Mouse (Mus musculus): ENCODE data around the gene Zfyve1. TPM values are rescaled to one million over a fixed set of nuclear protein-coding genes. Genes with fewer than 3 reads are reported as not detected.

The Zfyve1 gene
- total RNA-seq, 2 experiments from 2014 or later = 34.0 to 37.1 TPM

DNA sequence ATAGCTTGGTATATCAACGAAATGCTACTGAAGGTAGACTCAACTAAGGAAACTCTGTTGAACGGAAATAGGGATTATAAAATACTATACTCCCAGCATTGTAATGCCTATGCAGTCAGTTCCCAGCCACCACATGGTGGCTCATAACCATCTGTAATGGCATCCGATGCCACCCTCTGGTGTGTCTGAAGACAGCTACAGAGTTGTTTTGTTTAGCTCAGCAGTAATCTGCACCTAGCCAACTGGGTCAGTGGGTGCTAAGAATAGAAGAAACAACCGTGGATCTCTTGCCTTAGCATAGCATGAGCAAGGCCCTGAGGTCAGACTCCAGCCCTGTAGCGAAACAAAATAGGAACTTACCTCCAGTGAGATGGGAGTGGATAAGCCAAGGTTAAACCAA lies 72.7 kb downstream of the Zfyve1 start:
- no peak for DNase-seq (ENCODE audit: low spot score in 2 of 2)

DNA sequence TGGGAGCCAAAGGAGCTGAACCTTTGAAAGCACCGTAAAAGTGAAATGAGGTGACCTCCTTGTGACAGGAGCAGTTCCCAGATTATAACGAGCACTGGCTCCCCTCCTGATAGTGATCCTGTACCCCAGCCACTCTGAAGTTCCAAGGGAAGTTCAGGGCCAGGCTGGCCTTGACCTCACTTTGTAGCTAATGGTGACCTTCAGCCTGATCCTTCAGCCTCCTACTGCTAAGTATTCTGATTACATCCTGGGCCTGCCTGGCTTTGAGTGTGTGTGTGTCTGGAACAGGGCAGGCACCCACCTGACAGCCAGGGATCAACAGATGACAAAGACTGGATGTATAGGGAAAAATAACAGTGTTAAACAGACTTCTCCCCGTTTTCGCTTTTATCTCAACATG lies 73.1 kb downstream of the Zfyve1 start:
- no peak for DNase-seq (ENCODE audit: low spot score in 2 of 2)

DNA sequence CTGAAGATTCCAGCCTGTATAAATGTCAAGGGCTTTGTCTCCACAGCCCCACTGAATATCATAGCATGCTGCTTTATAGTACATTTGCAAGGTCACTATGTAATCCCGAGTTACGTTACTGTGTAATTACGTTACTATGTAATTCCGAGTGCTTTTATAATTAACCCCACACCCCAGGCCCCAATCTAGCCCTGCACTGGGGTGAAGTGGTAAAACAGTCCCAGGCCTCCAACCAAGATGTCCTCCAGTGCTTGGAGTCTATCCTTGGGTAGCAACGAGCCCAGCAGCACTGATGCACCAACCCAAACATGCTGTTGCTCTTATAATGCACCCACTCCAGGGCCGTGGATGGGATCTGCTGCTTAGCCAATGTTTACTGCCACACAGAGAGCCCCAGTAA lies 74.0 kb downstream of the Zfyve1 start:
- no peak for DNase-seq (ENCODE audit: low spot score in 2 of 2)

DNA sequence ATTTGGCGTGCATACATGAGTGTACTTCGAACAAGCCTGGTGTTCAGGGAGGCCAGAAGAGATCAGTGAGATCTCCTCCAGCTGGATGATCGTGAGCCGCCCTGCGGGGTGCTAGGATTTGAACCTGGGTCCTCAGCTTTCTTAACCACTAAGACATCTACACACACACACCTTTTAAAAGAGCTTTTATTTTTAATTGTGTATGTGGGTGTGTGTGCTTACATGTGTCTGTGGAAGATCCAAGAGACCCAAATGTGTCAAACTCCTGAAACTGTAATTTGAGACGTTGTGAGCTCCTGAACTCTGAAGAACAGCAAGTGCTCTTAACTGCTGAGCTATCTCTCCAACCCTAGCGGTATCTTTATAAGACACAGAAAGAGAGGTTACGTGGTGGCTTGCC lies 75.9 kb downstream of the Zfyve1 start:
- no peak for DNase-seq (ENCODE audit: low spot score in 2 of 2)

DNA sequence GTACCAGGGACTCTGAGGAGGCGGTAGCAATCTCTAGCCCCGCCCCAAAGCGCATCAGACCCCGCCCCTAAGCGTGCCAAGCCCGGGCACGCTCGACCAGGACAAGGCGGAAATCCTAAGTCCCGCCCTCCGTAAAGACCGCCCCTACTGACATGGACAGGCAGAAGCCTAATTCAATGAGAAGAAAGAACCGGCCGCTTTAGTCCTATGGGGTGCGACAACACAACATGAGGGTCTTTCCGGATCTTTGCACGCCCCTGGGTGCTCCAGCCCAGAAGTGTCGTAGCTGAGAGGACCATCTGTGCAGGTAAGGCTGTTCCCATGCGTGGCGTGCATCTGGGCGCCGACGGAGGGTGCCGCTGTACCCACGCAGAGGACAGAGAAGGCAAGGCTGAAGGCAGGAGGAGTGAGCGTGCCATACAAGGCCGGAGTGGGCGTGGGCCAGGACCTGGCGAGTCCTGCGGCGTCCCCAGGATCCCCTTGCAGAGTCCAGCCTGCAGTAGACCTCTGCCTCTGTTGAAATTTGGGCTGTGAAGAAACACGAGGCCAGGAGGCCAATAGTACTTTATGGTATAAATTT lies 76.6 kb downstream of the Zfyve1 start, which contains the start of gene Dcaf4:
Gene Dcaf4, plus strand, starts transcription at position 156 of the 580 bp plus-strand sequence.
- DNase-seq (ENCODE audit: low spot score in 2 of 2) = peak; percentile 94 to 95

DNA sequence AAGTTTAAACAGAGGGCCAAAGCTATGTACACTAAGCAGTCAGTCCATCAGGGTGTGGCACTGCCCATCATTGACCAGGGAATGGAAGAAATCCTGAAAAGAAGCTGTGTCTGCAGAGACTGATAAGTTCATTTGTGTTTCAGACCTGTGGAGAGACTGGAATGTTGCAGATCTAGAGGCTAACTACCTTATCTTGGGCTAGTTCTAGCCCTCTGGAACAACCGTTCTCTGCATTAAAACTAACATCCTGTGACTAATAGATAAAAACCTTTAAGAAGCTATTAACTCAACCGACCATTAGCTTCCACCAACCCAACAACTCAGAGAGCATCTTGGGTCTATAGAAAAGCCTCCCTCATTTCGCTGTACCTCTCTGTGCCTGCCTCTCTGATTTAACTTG lies 79.4 kb downstream of the Zfyve1 start:
- DNase-seq (ENCODE audit: low spot score in 2 of 2) = no peak

DNA sequence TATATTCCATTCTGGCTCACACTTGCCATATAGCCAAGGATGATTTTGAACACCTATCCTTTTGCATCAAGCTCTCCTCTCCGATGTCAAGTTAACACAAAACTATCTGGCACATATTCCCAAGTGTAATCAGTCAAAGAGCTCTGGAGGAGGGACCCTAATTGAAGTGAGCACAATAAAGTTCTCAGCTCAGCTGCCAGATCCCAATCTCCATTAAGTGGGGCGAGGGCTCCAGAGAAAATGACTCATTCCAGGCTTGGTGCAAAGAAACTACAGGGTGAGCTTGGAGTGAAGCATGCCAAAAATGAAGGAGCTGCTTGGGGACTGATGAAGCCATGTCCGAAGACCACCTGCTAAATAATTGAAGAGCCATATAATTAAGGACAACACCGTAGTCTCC lies 82.8 kb downstream of the Zfyve1 start:
- DNase-seq (ENCODE audit: low spot score in 2 of 2) = no peak

DNA sequence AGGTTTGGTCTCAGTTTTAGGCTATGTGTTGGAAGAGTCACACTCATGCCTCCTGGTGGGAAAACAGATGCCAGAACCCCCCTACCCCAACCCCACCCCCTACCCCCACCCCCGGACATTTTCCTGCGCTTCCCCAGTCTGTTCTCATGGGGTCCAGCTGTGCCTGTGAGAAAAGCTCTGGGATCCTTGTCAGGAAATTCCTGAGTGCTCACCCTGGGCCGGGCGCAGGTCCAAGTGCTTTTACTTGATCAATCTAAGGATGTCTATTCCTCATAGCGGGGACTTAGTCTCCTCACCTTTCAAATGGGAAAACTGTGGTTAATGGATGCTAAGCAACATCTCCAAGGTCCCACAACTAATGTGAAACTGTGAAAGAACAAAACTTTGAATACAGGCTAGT lies 83.8 kb downstream of the Zfyve1 start:
- DNase-seq (ENCODE audit: low spot score in 2 of 2) = peak; percentile 42 to 45

DNA sequence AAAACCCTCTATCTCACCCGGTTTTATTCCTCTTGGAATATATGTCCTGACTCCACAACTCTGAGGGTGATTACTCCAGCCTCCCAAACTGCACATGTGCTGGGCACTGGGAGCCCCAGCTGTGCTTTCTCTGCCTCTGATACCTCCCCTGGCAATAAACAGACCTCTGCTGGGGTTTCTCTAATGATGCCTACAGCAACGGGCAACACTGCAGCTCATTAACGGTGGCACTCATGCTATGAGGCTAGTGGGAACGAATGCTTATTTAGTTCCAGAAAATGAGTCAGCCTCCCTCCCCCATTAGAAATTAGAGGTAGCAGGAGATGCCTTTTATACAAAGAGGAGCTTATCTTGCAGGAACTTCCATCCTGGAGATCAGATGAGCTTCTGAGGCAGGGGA lies 84.2 kb downstream of the Zfyve1 start:
- DNase-seq (ENCODE audit: low spot score in 2 of 2) = no peak

DNA sequence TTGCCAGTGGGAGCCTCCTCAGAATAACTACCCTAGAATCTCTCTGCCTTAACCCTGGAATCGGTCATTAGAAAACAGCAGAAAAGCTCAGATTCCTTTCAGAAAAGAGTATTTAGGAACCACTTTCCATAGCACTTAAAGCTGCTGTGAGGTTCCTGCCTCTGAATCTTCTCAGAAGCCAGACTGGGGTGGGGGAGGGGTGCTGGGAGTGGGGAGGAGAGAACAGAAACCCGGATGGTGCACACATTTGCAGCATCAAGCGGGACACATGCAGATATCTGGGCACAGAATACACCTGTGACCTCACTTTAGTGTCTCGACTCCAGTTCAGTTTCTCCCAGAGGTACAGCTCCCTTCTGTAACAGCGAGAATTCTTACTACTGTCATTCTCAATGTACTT lies 86.4 kb downstream of the Zfyve1 start:
- no peak for DNase-seq (ENCODE audit: low spot score in 2 of 2)

DNA sequence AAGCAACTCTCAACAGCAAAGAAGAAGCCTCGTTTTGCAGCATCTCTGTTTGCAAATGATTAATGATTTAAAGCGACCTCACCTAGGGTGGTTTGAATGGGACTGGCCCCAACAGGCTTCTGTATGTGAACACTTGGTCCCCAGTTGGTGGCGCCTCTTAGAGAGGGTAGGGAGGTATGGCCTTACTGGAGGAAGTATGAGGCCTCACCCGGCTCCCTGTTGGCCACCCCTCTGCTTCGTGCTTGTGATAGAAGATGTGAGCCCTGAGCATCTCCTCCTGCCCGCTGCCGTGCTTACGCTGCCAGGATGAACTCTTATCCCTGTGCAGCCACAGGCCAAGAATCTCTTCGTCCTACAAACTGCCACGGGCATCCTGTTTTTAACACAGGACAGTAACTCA lies 90.5 kb downstream of the Zfyve1 start:
- DNase-seq (ENCODE audit: low spot score in 2 of 2) = no peak

DNA sequence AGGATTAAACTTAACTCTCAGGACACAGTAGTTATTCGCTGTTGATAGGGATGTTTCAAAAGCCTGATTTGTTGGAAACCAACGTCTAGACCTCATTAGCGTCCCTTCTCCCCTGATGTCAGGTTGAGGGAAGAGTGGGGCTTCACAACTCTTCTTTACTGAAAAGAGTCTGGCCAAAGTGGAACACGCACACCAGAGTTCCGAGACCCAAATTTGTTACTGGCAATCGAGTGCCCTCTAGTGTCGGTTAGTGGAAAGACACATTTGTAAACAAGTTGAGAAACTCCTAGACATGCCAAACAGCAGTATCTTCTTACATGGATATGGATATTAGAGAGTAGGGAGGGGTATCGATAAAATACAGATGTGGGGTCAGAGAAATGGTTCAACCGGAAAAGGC lies 94.8 kb downstream of the Zfyve1 start:
- DNase-seq (ENCODE audit: low spot score in 2 of 2) = peak; percentile 72 to 77

DNA sequence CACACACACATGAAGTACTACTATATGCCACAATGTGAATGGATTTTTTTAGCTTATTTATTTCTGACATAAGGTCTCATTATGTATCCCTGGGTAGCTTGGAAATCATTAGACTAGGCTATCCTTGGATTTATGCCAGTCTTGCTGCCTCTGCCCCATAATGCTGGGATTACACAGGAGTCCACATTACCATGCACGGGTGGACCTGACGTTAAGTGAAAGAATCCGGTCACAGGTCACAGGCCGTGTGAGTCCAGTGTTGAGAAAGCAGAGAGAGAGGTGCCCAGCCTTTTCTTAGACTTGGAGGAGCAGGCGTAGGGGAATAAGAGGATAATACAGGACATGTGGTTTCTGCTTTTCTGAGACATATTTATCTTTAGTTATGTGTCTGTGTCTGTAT lies 97.8 kb downstream of the Zfyve1 start:
- no peak for DNase-seq (ENCODE audit: low spot score in 2 of 2)

DNA sequence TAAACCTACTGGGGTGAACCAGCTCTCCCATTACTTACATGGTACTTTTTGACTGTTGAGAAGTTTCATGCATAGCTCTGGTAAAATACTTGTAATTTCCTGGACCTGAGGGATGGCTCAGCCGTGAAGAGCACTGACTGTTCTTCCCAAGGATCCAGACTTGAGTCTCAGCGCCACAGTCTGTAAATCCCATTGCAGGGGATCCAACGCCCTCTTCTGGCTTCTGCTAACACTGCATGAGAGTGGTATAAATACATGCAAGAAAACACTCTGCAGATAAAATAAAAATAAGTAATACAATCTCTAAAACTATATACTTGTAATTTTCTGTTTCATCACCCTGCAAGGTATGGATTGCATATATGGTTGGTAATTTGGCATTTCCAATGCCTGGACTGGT lies 99.1 kb downstream of the Zfyve1 start:
- DNase-seq (ENCODE audit: low spot score in 2 of 2) = no peak

DNA sequence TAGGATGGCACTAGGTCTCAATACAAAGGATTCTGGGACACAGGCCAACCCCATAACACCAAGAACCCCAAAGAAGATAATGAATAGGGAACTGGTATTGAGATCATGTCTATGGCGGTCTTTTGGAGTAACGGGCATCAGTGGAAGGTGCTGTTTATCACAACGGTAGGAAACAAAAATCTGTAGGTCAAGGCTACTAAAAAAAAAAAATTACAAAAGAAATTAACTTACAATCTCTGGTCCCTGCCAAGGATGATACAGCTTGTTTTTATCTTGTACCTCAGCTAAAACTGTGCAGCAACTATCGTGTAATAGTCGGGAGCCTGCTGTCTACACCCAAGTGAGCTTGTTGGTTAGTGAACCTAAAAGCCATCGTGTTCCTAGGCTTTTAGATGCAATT lies 100.3 kb downstream of the Zfyve1 start:
- no peak for DNase-seq (ENCODE audit: low spot score in 2 of 2)

Other genes starting within 250 kb of the Zfyve1 start
- 10 to 100 TPM; 22.2 to 26.6 TPM for gene Dpf3, start 109.5 kb downstream of the Zfyve1 start, total RNA-seq (2021)
- gene Dcaf4, start 76.8 kb downstream of the Zfyve1 start, total RNA-seq (2021) = 10 to 100 TPM; 28.8 to 36.3 TPM
- 100 to 1,000 TPM; 123 to 148 TPM for gene Rbm25, start 34.0 kb upstream of the Zfyve1 start, total RNA-seq (2021)
- 10 to 100 TPM; 58.1 to 68.1 TPM for gene Psen1, start 90.9 kb upstream of the Zfyve1 start, total RNA-seq (2021)
- gene Papln, start 166.4 kb upstream of the Zfyve1 start, total RNA-seq (2021) = 1 to 10 TPM; 4.8 to 6.5 TPM

Measured in layer of hippocampus, postnatal 10 days (tissue).